Mouse (Mus musculus) embryonic fibroblast, embryonic 13.5 days (primary cell): ENCODE measurements around the gene Mtg1. TPM values are rescaled to one million over a fixed set of nuclear protein-coding genes. Genes with fewer than 3 reads are reported as not detected.

Source experiments
- H3K27ac ChIP-seq: 2 replicates; pipeline ENCODE4 v1.5.1; 2012; ENCODE audit warnings: low read length, control low read depth, inconsistent platforms; ENCODE audit not compliant: insufficient read depth
- H3K4me1 ChIP-seq: 2 replicates; pipeline ENCODE4 v1.6.1; 2011; ENCODE audit warnings: low read length; ENCODE audit not compliant: control insufficient read depth, insufficient read depth
- H3K4me3 ChIP-seq: 2 replicates; pipeline ENCODE4 v1.5.1; 2011; ENCODE audit warnings: mild to moderate bottlenecking, control low read depth, low read length; ENCODE audit not compliant: insufficient read depth
- CTCF ChIP-seq: IDR thresholded peaks from 2 replicates; pipeline ENCODE4 v1.5.1; 2011; ENCODE audit warnings: mild to moderate bottlenecking, control low read depth, low read length, moderate library complexity, borderline replicate concordance; ENCODE audit not compliant: insufficient read depth
- POLR2A ChIP-seq: IDR thresholded peaks from 2 replicates; pipeline ENCODE4 v1.6.1; 2011; ENCODE audit warnings: low read depth, mild to moderate bottlenecking, control low read depth, low read length, moderate library complexity
- polyA plus RNA-seq: library from polyadenylated mRNA; stranded (reverse); fragments of >200 nt; gene quantifications from 2 replicates; pipeline ENCODE4 v1.2.4, GENCODE M21; 2011; ENCODE audit warnings: low read depth; ENCODE audit not compliant: missing spikeins, insufficient read length

The Mtg1 gene
- polyA plus RNA-seq, 1 experiment = 18.0 TPM

DNA sequence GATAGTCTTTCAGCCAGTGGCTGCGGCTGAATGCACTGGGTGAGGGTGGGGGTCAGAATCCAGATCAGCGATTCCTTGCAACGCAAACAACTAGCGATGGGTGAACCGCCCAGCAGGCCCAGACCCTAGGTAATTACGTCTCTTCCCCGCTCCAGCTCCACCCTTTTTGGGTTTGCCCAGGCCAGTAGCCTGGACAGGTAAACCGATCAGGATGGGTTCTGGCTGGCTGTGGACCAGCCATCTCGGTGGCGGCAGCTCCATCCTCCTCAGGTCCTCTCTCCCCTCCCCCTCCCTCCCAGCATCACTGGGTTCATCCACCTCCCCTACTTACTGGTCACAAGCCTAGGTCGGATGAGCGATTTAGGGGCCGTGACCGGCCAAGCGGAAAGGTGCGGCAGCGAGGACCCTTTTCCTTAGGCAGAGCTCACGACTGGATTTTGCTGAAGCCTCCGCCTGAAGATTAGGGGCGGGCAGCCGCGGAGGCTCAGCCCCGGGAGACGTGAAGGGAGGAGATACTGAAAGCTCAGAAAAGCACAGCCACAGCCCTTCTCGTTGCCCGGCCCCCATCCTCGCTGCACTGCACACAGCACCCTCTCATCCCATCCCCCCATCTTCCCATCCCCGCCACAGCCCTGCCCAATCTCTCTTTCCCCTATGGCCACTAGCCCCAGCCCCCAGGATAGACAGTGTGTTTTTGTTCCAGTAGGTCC, 17.0 kb downstream of the Mtg1 start, which contains the start of gene Sprn:
TSS of gene Sprn (minus strand) at position 660 of the 710 bp plus-strand sequence.
- TF ChIP-seq POLR2A (no peak), CTCF (no peak)
- H3K4me1 ChIP-seq = no peaks in the 10 kb centered on the region

DNA sequence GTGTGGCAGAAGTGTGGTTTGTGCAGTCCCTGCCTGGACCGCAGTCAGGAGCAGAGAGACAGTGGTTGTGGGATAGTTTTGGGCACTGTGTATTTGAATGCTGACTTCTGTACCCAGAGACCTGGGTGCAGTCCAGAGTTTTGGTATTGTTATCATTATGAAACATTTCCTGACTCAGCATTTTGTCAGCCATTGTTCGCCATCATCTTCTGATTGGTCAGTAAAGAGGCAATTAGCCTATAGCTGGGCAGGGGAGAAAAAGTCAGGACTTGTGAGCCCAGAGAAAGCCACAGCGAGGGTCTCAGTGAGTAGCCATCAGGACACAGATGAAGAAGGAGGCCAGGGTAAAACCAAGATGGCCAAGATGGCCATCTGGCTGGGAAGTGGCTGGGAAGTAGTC, 23.0 kb downstream of the Mtg1 start:
- Histone ChIP-seq H3K4me1 (no peaks in the 10 kb centered on the region), H3K27ac (no peak overlapping the region), H3K4me3 (no peak overlapping the region)
- TF ChIP-seq POLR2A (no peak), CTCF (no peak)

More for the DNA sequence above, 17.0 kb downstream of the Mtg1 start, which contains the start of gene Sprn:
- Histone ChIP-seq H3K27ac (no peak within 1 kb of the TSS), H3K4me3 (peak within 1 kb of the TSS; percentile 5; the same call in 1 of the 2 replicates)

DNA sequence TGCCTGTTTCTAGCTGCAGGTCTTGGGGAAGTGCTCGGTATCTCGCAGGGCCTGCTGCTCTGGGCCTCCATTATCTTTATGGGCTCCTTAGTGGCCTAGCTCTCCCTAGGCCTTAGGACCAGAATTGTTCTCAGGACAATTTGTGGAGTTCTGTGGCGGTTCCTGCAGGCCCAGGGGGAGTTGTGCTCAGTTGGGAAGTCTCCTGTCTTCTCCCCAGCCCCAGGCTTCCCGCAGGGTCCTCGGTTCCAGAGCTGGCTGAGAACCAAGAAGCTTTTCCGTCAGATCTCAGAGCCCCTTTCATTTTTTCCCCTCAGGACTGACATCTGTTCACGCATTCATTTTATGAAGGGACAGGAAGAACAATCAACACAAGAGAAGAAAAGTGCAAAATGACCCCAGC, 27.3 kb downstream of the Mtg1 start, which contains the start of gene Olfr522:
TSS of gene Olfr522 (minus strand) at position 101 of the 400 bp plus-strand sequence.
- H3K27ac ChIP-seq = no peak within 1 kb of the TSS
- H3K4me3 ChIP-seq = no peak within 1 kb of the TSS
- no peaks in the 10 kb centered on the region for H3K4me1 ChIP-seq
- TF ChIP-seq POLR2A (no peak), CTCF (no peak)

DNA sequence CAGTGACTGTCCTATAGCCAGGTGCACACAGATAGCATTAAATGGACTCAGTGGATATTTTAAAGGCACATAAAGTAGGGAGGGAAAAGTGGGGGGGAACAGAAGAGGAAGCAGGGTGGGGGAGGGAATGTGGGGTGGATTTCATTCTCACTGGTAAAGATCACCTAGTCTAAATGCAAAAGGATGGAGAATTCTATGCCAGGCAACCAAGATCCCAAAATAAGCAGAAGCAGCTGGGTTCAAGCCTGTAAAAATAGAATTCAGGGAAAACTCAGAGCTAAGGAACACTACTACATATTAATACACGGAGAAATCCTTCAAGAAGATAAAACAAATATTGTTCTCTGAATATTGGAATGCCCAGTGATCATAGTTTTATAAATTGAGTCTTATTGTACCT, 30.6 kb downstream of the Mtg1 start:
- TF ChIP-seq POLR2A (no peak), CTCF (no peak)
- no peak overlapping the region for H3K27ac ChIP-seq
- H3K4me3 ChIP-seq = no peak overlapping the region
- H3K4me1 ChIP-seq = no peaks in the 10 kb centered on the region

DNA sequence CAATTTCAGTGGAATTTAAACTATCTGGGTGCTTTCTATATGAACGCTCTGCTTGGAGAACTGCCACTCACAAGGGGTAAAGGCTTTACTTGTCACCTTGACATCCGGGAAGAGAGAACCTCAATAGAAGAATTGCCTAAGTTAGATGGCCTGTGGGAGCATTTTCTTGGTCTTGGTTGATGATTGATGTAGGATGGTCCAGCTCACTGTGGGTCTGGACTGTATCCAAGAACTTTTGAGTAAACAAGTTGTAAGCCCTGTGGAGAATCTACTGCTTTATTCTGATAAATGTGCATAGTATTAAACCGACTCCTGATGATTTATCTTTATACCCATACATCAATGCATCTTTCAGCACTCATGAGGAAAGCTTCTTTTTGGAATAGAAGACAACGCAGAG, 32.0 kb downstream of the Mtg1 start:
- H3K27ac ChIP-seq = no peak overlapping the region
- no peak for TF ChIP-seq CTCF
- no peak for TF ChIP-seq POLR2A
- no peaks in the 10 kb centered on the region for H3K4me1 ChIP-seq
- H3K4me3 ChIP-seq = no peak overlapping the region

DNA sequence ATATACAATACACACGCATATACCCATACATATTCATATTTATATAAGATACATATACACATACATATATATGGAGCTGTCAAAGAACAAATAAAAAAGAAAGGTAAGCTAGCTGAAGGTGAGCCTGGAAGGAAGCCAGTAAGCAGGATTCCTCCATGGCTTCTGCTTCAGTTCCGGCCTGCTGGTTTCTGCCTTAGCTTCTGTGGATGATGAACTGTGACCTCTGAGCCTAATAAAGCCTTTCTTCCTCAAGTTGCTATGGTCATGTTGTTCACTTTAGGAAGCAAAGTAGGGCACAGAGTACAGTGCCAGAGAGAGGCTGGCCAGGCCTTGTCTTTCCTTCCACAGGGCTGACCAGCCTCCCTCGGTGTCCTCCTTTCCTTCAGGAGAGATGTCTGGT, 33.5 kb downstream of the Mtg1 start:
- Histone ChIP-seq H3K27ac (no peak overlapping the region), H3K4me1 (no peaks in the 10 kb centered on the region), H3K4me3 (no peak overlapping the region)
- TF ChIP-seq POLR2A = no peak
- TF ChIP-seq CTCF = no peak

DNA sequence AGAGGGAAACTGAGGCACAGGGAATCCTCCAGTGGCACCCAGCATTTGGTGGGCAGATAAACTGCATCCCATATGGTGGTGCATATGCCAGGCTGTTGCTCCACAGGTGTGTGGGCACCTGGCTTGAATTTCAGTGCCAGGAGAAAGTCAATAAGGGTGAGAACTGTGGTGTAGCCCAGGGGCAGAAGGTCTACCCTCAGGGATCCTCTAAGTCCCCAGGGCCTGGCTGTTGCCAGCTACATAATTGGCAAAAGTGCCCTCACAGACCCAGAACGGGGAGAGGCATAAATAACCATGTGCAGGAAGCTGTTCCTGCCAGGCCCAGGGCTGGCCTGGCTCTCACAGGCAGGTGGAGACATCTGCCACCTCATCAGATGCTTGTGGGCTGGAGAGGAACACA, 35.6 kb downstream of the Mtg1 start, which contains the start of gene Olfr523:
TSS of gene Olfr523 (plus strand) at position 282 of the 400 bp plus-strand sequence.
- no peak within 1 kb of the TSS for H3K27ac ChIP-seq
- no peak within 1 kb of the TSS for H3K4me3 ChIP-seq
- H3K4me1 ChIP-seq = no peaks in the 10 kb centered on the region
- TF ChIP-seq CTCF (no peak), POLR2A (no peak)

DNA sequence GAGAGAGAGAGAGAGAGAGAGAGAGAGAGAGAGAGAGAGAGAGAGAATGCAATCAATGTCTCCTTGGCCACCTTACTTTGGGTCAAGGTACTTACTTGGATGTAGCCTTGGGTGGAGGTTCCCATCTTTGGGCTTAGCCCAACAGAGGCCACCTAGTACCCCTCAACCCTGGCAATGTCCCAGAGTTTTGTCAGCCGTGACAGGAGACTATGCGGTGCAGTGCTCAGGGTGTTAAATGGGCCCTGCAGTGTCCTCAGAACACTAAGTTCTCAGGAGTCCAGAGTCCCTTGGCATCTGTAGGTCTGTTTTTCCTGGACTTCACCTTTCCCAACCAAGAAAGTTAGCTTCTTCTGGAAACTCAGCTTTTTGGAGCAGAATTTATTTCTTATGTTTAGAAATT, 41.8 kb downstream of the Mtg1 start:
- Histone ChIP-seq H3K4me3 (no peak overlapping the region), H3K27ac (no peak overlapping the region), H3K4me1 (no peaks in the 10 kb centered on the region)
- TF ChIP-seq CTCF (no peak), POLR2A (no peak)

DNA sequence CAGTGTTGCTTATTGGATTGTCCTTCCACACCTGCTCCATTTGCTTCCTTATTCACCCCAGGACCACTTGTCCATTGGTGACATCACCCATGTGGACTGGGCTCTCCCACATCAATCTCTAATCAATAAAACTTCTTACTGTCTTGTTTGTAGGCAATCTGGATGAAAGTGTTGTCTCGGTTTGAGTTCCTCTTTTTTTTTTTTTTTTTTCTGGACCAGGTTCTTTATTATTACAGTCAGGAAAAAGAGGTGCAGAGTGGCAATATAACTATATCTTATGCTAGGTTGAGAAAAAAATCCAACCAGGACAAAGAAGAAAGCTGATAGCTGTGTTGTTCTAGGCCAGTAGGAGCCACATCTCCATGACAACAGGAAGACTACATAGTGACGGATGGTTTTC, 43.3 kb downstream of the Mtg1 start:
- H3K4me3 ChIP-seq = no peak overlapping the region
- no peaks in the 10 kb centered on the region for H3K4me1 ChIP-seq
- TF ChIP-seq POLR2A (no peak), CTCF (no peak)
- H3K27ac ChIP-seq = no peak overlapping the region

DNA sequence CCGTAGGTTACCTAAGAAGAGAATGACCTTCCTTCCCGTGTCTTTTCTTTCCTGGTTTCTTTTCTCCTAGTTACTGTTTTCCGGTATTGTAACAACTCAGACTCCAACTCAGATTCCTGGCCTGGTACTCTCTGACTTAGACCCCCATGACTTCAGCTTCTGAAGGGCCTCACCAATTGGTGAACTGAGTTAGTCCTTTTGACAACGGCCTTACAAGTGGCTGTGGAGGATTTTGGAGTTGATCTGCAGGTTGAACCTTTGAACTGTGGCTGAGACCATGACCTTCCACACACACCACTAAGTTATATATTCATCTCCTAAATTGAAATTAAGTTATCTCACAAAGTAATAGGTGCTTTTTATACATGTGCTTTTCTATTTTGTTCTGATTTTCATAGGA, 46.8 kb downstream of the Mtg1 start:
- TF ChIP-seq CTCF (no peak), POLR2A (no peak)
- Histone ChIP-seq H3K4me3 (no peak overlapping the region), H3K4me1 (no peaks in the 10 kb centered on the region), H3K27ac (no peak overlapping the region)
